Mouse (Mus musculus): Measurements from ENCODE around the gene Smtn. TPM values are rescaled to one million over a fixed set of nuclear protein-coding genes. Genes with fewer than 3 reads are reported as not detected.

The Smtn gene
- polyA plus RNA-seq, 1 experiment from 2014 or later, result 43.9 TPM

- Histone ChIP-seq H3K27me3 (no peaks in the 10 kb centered on the region), H3K9me3 (no peaks in the 10 kb centered on the region), H3K4me3 (peak overlapping the region; percentile 52), H3K36me3 (peaks cover 42% of the 10 kb centered on the region), H3K4me2 (peak overlapping the region; percentile 79), H3K9ac (peak overlapping the region; percentile 79), H3K27ac (peak overlapping the region; percentile 96), H3K4me1 (peaks cover 37% of the 10 kb centered on the region)
- under 1% methylated on average over 36 of the region's 36 CpGs for WGBS
- ATAC-seq (ENCODE audit: insufficient number of reproducible peaks, insufficient read depth, low FRiP score, low TSS enrichment, low read depth), result peak; percentile 80
These were observed 4.9 kb downstream of the Smtn start for GRCm38 (mm10) chr11:3535406-3535986.

GRCm38 (mm10) chr11:3534956-3535355 lies 5.5 kb downstream of the Smtn start:
- WGBS, result 8% methylated on average over 8 of the region's 8 CpGs
- Histone ChIP-seq H3K4me3 (peak overlapping the region; percentile 52), H3K27ac (peak overlapping the region; percentile 96), H3K4me2 (peak overlapping the region; percentile 79), H3K27me3 (no peaks in the 10 kb centered on the region), H3K36me3 (peaks cover 47% of the 10 kb centered on the region), H3K4me1 (peaks cover 37% of the 10 kb centered on the region), H3K9me3 (no peaks in the 10 kb centered on the region), H3K9ac (peak overlapping the region; percentile 79)
- no peak for ATAC-seq (ENCODE audit: insufficient number of reproducible peaks, insufficient read depth, low FRiP score, low TSS enrichment, low read depth)

DNA sequence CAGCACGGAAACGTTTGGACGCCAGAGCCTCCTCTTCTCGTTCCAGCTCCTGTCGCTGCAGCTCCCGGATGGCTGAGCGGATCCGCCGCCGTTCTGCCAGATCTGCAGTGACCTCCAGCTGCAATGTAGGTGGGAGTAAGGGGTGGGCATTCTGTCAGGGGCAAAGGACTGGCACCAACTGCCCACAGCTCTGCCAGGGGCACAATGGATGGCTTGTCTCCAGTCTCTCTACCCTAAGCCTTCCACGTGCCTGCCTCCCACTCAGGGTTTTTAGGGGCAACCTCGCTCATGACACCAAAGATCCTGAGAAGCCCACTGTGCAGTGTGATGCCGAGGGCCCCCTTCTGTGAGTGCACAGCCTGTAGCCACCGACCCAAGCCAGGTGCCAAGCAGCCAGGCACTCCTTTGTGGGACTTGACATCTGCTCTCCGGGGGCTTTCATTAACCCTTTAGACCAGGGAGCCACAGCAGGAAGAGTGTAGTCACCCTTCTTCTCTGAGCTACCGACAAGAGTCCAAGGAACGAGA lies 6.9 kb downstream of the Smtn start:
- Histone ChIP-seq H3K27ac (no peak overlapping the region), H3K36me3 (peaks cover 62% of the 10 kb centered on the region), H3K9ac (peak overlapping the region; percentile 60; the same call in 1 of the 2 replicates), H3K27me3 (no peaks in the 10 kb centered on the region), H3K4me1 (peaks cover 34% of the 10 kb centered on the region), H3K4me2 (no peak overlapping the region), H3K9me3 (no peaks in the 10 kb centered on the region), H3K4me3 (no peak overlapping the region)
- no peak for ATAC-seq (ENCODE audit: insufficient number of reproducible peaks, insufficient read depth, low FRiP score, low TSS enrichment, low read depth)
- 89% methylated on average over 17 of the region's 17 CpGs for WGBS

DNA sequence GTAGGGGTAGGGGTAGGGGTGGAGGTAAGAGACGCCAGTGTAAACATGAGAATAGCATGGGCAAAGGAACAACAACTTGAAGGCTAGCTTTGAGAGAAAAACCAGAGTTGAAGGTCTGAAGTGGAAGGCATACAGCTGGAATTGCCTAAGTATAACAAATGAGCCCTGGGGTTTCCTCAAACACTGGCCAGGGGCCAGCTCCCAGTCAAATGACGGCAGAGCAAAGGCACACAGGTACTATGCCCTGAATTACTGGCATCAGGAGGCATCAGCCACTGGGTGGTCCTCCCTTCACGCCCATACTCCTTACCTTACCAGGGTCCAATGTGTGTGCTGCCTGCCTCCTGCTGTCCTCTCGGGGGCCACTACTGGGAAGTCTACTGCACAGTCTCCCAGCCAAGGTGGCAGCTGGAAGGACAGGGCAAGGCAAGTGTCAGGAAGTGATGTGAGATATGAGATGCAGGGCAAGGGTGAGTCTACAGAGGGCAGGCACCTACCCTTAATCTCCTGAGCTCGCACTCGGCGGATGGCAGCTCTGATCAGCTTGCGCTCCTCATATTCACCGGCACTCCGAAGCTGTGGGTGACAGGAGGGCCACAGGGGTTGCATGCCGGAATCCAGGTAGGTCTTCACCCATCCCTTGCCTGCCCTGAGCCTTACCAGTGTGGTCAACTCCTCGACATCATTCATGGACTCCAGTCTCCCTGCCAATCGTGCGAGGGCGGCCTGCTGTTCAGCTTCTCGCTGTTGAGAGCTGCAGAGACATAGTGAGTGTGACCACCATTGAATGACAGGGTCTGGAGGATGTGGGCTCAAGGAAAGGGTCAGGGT lies 8.1 kb downstream of the Smtn start:
- Histone ChIP-seq H3K9me3 (no peaks in the 10 kb centered on the region), H3K4me1 (peaks cover 23% of the 10 kb centered on the region), H3K27ac (no peak overlapping the region), H3K4me2 (no peak overlapping the region), H3K27me3 (no peaks in the 10 kb centered on the region), H3K36me3 (peaks cover 74% of the 10 kb centered on the region), H3K9ac (no peak overlapping the region), H3K4me3 (no peak overlapping the region)
- WGBS, result 92% methylated on average over 16 of the region's 16 CpGs
- no peak for ATAC-seq (ENCODE audit: insufficient number of reproducible peaks, insufficient read depth, low FRiP score, low TSS enrichment, low read depth)

DNA sequence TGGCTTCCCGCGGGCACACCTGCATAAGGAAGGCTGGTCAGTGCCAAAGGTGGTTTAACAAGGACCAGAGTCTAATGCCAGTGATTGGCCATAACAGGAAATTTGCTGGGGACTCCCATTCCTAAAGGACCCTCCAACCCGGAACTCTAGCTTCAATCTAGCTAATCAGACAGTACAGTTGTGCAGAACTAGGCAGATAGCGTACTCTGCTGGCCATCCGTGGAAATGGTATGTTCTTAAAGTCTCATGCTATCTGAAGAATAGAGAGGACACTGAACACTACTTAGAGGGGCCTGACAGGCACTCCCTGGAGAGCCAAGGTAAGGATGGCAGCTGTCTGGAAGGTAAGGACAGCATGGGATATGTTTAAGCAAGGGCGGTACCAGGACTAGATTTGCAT lies 8.8 kb downstream of the Smtn start:
- ATAC-seq (ENCODE audit: insufficient number of reproducible peaks, insufficient read depth, low FRiP score, low TSS enrichment, low read depth), result no peak
- WGBS, result 85% methylated on average over 6 of the region's 6 CpGs
- Histone ChIP-seq H3K9ac (no peak overlapping the region), H3K4me1 (peaks cover 16% of the 10 kb centered on the region), H3K4me2 (no peak overlapping the region), H3K4me3 (no peak overlapping the region), H3K36me3 (peaks cover 76% of the 10 kb centered on the region), H3K9me3 (no peaks in the 10 kb centered on the region), H3K27me3 (no peaks in the 10 kb centered on the region), H3K27ac (no peak overlapping the region)

DNA sequence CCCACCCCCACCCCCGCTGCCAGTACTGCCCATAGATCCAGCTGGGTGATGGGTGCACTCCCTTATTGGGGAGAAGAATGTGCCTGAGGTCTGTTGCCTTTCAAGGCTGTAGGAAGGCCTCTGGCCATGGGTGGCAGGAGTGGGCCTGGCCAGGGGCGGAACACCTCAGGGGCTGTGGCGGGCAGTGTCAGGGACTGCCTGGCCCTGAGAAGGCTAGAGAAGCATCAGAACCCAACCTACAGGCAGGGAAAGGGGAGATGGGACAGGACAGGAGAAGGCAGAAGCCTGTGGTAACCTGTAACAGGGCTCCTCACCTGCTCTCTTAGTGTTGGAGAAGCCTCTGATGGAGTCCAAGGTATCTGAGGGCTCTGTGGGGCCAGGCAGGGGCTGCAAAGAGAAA lies 9.7 kb downstream of the Smtn start:
- Histone ChIP-seq H3K27ac (no peak overlapping the region), H3K27me3 (no peaks in the 10 kb centered on the region), H3K36me3 (peaks cover 85% of the 10 kb centered on the region), H3K4me1 (peaks cover 7% of the 10 kb centered on the region), H3K9me3 (no peaks in the 10 kb centered on the region), H3K4me3 (no peak overlapping the region), H3K4me2 (no peak overlapping the region), H3K9ac (no peak overlapping the region)
- 93% methylated on average over 3 of the region's 3 CpGs for WGBS
- ATAC-seq (ENCODE audit: insufficient number of reproducible peaks, insufficient read depth, low FRiP score, low TSS enrichment, low read depth), result no peak

- Histone ChIP-seq H3K36me3 (peaks cover 96% of the 10 kb centered on the region), H3K4me1 (peaks cover under 1% of the 10 kb centered on the region; the same call in 1 of the 2 replicates)
- WGBS, result 79% methylated on average over 20 of the region's 20 CpGs
These were observed 10.7 kb downstream of the Smtn start for GRCm38 (mm10) chr11:3529476-3530252.

DNA sequence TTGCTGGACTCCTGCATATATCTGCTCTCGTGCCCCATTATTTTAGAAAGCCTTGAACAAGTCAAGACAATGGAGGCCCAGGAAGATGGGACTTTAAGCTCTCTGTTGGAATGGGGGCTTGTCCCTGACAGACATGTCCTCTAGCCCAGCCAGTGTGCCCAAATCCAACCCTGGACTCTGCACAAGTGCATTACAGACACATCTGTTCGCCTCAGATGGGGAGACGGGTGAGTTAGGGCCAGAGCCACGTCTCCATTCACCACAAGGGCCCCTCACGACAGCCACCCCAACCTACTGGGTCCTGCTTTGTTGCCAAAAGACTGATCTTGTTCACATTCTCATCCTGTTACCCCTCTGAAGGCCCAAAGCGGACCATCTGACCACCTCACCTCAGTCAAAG lies 12.2 kb downstream of the Smtn start:
- no peaks in the 10 kb centered on the region for H3K27me3 ChIP-seq
- H3K4me2 ChIP-seq, result no peak overlapping the region
- H3K27ac ChIP-seq, result no peak overlapping the region
- H3K4me1 ChIP-seq, result no peaks in the 10 kb centered on the region
- ATAC-seq (ENCODE audit: insufficient number of reproducible peaks, insufficient read depth, low FRiP score, low TSS enrichment, low read depth), result no peak
- H3K36me3 ChIP-seq, result peaks cover 98% of the 10 kb centered on the region
- WGBS, result 90% methylated on average over 6 of the region's 6 CpGs
- H3K9me3 ChIP-seq, result no peaks in the 10 kb centered on the region
- no peak overlapping the region for H3K4me3 ChIP-seq
- no peak overlapping the region for H3K9ac ChIP-seq

More at GRCm38 (mm10) chr11:3529476-3530252, 10.7 kb downstream of the Smtn start:
- H3K4me2 ChIP-seq, result no peak overlapping the region
- H3K9me3 ChIP-seq, result no peaks in the 10 kb centered on the region
- no peak overlapping the region for H3K4me3 ChIP-seq
- H3K27ac ChIP-seq, result no peak overlapping the region
- no peaks in the 10 kb centered on the region for H3K27me3 ChIP-seq
- no peak for ATAC-seq (ENCODE audit: insufficient number of reproducible peaks, insufficient read depth, low FRiP score, low TSS enrichment, low read depth)
- no peak overlapping the region for H3K9ac ChIP-seq

DNA sequence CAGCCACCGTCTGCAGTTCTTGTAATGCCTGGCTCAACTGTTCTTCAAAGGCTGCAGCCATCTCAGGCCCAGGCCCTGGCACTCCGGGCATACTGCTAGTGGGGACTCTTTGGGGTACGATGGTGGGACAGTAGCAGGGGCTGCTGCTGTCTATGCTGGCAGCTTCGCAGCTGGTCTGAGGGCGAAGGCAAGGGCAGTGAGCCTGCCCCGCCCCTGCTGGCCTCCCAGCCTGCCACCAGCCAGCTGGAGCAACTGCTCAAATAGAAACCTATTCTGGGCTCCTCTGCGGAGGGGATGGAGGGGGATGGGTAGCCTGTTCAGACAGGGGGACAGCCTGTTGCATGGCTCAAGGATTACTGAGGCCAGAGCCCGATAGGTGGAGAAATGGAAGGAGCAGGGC lies 12.6 kb downstream of the Smtn start:
- H3K27me3 ChIP-seq, result no peaks in the 10 kb centered on the region
- no peaks in the 10 kb centered on the region for H3K9me3 ChIP-seq
- no peak overlapping the region for H3K27ac ChIP-seq
- no peak overlapping the region for H3K9ac ChIP-seq
- peaks cover 98% of the 10 kb centered on the region for H3K36me3 ChIP-seq
- ATAC-seq (ENCODE audit: insufficient number of reproducible peaks, insufficient read depth, low FRiP score, low TSS enrichment, low read depth), result no peak
- no peak overlapping the region for H3K4me2 ChIP-seq
- no peaks in the 10 kb centered on the region for H3K4me1 ChIP-seq
- no peak overlapping the region for H3K4me3 ChIP-seq
- WGBS, result 83% methylated on average over 8 of the region's 8 CpGs

- 91% methylated on average over 24 of the region's 24 CpGs for WGBS
- no peak overlapping the region for H3K4me3 ChIP-seq
- H3K9me3 ChIP-seq, result no peaks in the 10 kb centered on the region
- H3K27me3 ChIP-seq, result no peaks in the 10 kb centered on the region
- H3K27ac ChIP-seq, result no peak overlapping the region
- peaks cover 98% of the 10 kb centered on the region for H3K36me3 ChIP-seq
- no peak overlapping the region for H3K4me2 ChIP-seq
- ATAC-seq (ENCODE audit: insufficient number of reproducible peaks, insufficient read depth, low FRiP score, low TSS enrichment, low read depth), result no peak
- no peaks in the 10 kb centered on the region for H3K4me1 ChIP-seq
- no peak overlapping the region for H3K9ac ChIP-seq
These were observed 13.3 kb downstream of the Smtn start for GRCm38 (mm10) chr11:3526979-3527738.

GRCm38 (mm10) chr11:3526207-3526606 lies 14.2 kb downstream of the Smtn start:
- Histone ChIP-seq H3K4me3 (no peak overlapping the region), H3K27me3 (no peaks in the 10 kb centered on the region), H3K9me3 (no peaks in the 10 kb centered on the region), H3K4me2 (no peak overlapping the region), H3K9ac (no peak overlapping the region), H3K27ac (no peak overlapping the region), H3K4me1 (no peaks in the 10 kb centered on the region), H3K36me3 (peaks cover 98% of the 10 kb centered on the region)
- 85% methylated on average over 9 of the region's 9 CpGs for WGBS
- ATAC-seq (ENCODE audit: insufficient number of reproducible peaks, insufficient read depth, low FRiP score, low TSS enrichment, low read depth), result no peak

All from embryonic facial prominence, embryonic 13.5 days (tissue).